In the genomic region with DNA sequence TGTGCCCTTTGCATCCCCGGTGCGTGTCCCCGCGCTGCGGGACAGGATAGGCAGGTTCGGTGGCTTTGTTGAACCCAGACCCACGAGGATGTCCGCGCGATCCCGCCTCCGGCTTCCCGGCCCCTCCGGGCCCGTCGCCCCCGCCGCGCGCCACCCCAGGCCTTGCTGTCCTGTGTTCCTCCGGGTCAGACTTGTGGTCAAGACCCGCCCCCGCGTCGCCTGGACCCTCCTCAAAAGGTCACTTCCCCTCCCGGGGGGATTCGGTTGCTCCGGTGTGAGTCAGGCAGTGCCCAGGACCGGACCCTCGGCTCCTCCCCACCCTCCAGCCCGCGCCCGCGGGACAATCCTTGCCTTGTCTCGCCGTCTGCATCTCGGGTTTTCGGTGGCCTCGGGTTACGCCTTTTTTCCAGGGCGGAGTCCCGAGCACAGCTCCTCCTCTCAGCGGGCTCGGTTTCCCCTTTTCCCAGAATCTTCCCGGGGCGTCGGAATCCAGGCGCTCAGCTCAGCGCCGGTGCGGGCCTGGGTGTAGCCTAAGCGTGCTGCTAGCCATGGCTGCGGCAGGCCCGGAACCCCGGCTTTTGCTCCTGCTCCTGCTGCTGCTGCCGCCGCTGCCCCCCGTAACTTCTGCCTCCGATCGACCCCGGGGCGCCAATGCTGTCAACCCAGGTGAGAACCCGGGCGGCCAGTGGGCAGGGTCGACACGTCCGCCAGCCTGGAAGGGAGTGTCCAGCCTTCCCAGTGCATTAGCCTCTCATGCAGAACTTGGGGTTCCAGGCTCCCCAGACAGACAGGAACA, we compare ENCODE assay signal across 8 mouse cellular contexts. TPM values are rescaled to one million over a fixed set of nuclear protein-coding genes. Genes with fewer than 3 reads are reported as not detected.
DNase-seq lines count a peak whose midpoint lies in the region; ATAC-seq lines count a peak whose summit lies in the region.

No protein-coding gene starts in this region.

- peak overlapping the region; percentile 81 for H3K4me3 ChIP-seq in hindbrain, embryonic 15.5 days

- DNase-seq in ZHBTc4 (ENCODE audit: low read depth, low spot score): peak; percentile 77
- DNase-seq in cerebellum, postnatal 4 days (ENCODE audit: low spot score in 2 of 2): peak; percentile 58 to 72
- DNase-seq in frontal cortex, postnatal 36 days (ENCODE audit: low spot score in 2 of 2): peak; percentile 81
- peak; percentile 77 for DNase-seq in left cerebral cortex, adult 11 months (ENCODE audit: low spot score)
- DNase-seq in lung, postnatal 36 days: peak; percentile 84
- DNase-seq in right cerebral cortex, adult 2 months (ENCODE audit: low spot score in 2 of 2): peak; percentile 76 to 77
- DNase-seq in urinary bladder, postnatal 25 days (ENCODE audit: low spot score): peak; percentile 69

- H3K27me3 ChIP-seq in hindbrain, embryonic 15.5 days: no peaks in the 10 kb centered on the region

- peak; percentile 71 for ATAC-seq in hindbrain, embryonic 15.5 days (ENCODE audit: low FRiP score, low read depth)

- peak overlapping the region; percentile 89 for H3K9ac ChIP-seq in hindbrain, embryonic 15.5 days

- peak overlapping the region; percentile 92 for H3K4me2 ChIP-seq in hindbrain, embryonic 15.5 days

- H3K36me3 ChIP-seq in hindbrain, embryonic 15.5 days: peaks cover 33% of the 10 kb centered on the region

- WGBS in hindbrain, embryonic 15.5 days: under 1% methylated on average over 67 of the region's 67 CpGs

- peak overlapping the region; percentile 95 for H3K27ac ChIP-seq in hindbrain, embryonic 15.5 days (replicated peaks)

- peaks cover 23% of the 10 kb centered on the region for H3K4me1 ChIP-seq in hindbrain, embryonic 15.5 days (replicated peaks)

- no peaks in the 10 kb centered on the region for H3K9me3 ChIP-seq in hindbrain, embryonic 15.5 days

RNA-seq across cellular contexts. Expression of a gene that starts 0.5 kb away (rescaled TPM):
- 134 and 145 TPM in 2 replicates for polyA plus RNA-seq in hindbrain, embryonic 15.5 days (2015; fragmentation: Nextera tagmentation; extraction: Ambion mirVana)

RNA-seq across cellular contexts. Expression of a gene that starts 0.5 kb away (rescaled TPM):
- polyA plus RNA-seq in hindbrain, embryonic 15.5 days (2015; fragmentation: Nextera tagmentation; extraction: Ambion mirVana): 37.7 and 39.1 TPM in 2 replicates

RNA-seq across cellular contexts. Expression of a gene that starts 20.9 kb away (rescaled TPM):
- polyA plus RNA-seq in hindbrain, embryonic 15.5 days (2015; fragmentation: Nextera tagmentation; extraction: Ambion mirVana): 0.19 and 0.38 TPM in 2 replicates

RNA-seq across cellular contexts. Expression of a gene that starts 34.3 kb away (rescaled TPM):
- polyA plus RNA-seq in hindbrain, embryonic 15.5 days (2015; fragmentation: Nextera tagmentation; extraction: Ambion mirVana): 360 and 375 TPM in 2 replicates

RNA-seq across cellular contexts. Expression of a gene that starts 38.9 kb away (rescaled TPM):
- 15.2 and 15.4 TPM in 2 replicates for polyA plus RNA-seq in hindbrain, embryonic 15.5 days (2015; fragmentation: Nextera tagmentation; extraction: Ambion mirVana)

Comparison
In these comparisons a context has a peak if more than half of its experiments do, and no peak if none do; other contexts are left out.
1. Peak in every context shown above with its lines: DNase-seq, ATAC-seq, H3K4me3 ChIP-seq and H3K27ac ChIP-seq.